Mouse (Mus musculus): ENCODE results near the gene Manba.

DNA sequence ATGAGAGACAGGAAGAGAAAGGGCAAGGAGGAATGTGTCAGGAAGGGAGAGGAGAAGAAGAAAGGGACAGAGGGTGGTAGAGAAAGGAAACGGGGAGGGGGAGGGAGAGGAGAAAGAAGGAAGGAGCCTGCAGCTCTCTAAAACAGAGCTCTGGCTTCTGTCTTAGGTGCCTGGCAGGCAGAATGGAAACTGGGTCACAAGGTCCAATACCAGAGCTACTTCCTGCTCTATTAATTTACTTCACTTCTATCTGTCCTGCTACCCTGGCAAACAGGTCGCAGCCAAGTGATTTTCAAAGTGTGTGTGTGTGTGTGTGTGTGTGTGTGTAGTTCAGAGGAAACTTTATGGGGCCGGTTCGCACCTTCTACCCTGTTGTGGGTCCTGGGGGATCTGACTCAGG is 93.8 kb downstream of the Manba start:
- TF ChIP-seq CTCF (IDR thresholded peaks at IDR 0.05; ENCODE audit: low read depth) = no peak
- TF ChIP-seq EP300 (IDR thresholded peaks at IDR 0.05; ENCODE audit: low read depth) = no peak

Data from heart, postnatal 0 days (tissue).